Mouse (Mus musculus) heart, postnatal 0 days (tissue): Measurements from ENCODE around the gene Ccni.

Source experiments
- CTCF ChIP-seq: IDR thresholded peaks from 2 replicates; pipeline ENCODE4 v1.5.1; 2016; ENCODE audit warnings: antibody characterized with exemption, control low read depth, low read depth
- EP300 ChIP-seq: IDR thresholded peaks from 2 replicates; pipeline ENCODE4 v1.6.1; 2016; ENCODE audit warnings: antibody characterized with exemption, low read depth

GRCm38 (mm10) chr5:93139350-93139749 is 66.9 kb downstream of the Ccni start:
- TF ChIP-seq CTCF, result no peak
- no peak for TF ChIP-seq EP300
